25 mouse cellular contexts compared by ENCODE assay signal in genomic region chr12:116097166-116097565, GRCm38 (mm10). TPM values are rescaled to one million over a fixed set of nuclear protein-coding genes. Genes with fewer than 3 reads are reported as not detected.
"Had no signal": no experiment of that assay in that cellular context is flagged by ENCODE, and none has a peak within 500 bp of the region (broad histone marks: within the 10 kb centered on the region; RNA-seq: fewer than 3 reads in every experiment).

No protein-coding gene starts in this region.

- H3K4me2 ChIP-seq: heart, embryonic 13.5 days; heart, embryonic 15.5 days; hindbrain, embryonic 12.5 days; hindbrain, embryonic 14.5 days; intestine, embryonic 15.5 days; limb, embryonic 13.5 days; limb, embryonic 15.5 days; liver, embryonic 12.5 days had no signal

- H3K27me3 ChIP-seq: heart, embryonic 13.5 days; heart, embryonic 15.5 days; hindbrain, embryonic 12.5 days; intestine, embryonic 15.5 days; limb, embryonic 13.5 days; limb, embryonic 15.5 days; liver, embryonic 12.5 days had no signal

- H3K4me1 ChIP-seq: heart, embryonic 13.5 days; heart, embryonic 15.5 days; hindbrain, embryonic 10.5 days; hindbrain, embryonic 12.5 days; intestine, embryonic 15.5 days; limb, embryonic 13.5 days; limb, embryonic 15.5 days; liver, embryonic 12.5 days had no signal

- H3K9me3 ChIP-seq: heart, embryonic 13.5 days; heart, embryonic 15.5 days; hindbrain, embryonic 10.5 days; hindbrain, embryonic 12.5 days; intestine, embryonic 15.5 days; limb, embryonic 13.5 days; limb, embryonic 15.5 days; liver, embryonic 12.5 days had no signal

- H3K27ac ChIP-seq: gastrocnemius, adult 2 months; heart, adult 2 months; heart, embryonic 13.5 days; heart, embryonic 15.5 days; hindbrain, embryonic 10.5 days; hindbrain, embryonic 12.5 days; hindbrain, embryonic 14.5 days; intestine, embryonic 15.5 days; limb, embryonic 13.5 days; limb, embryonic 15.5 days; liver, embryonic 12.5 days had no signal

- H3K4me3 ChIP-seq: gastrocnemius, adult 2 months; heart, adult 2 months; heart, embryonic 13.5 days; heart, embryonic 15.5 days; hindbrain, embryonic 10.5 days; hindbrain, embryonic 12.5 days; intestine, embryonic 15.5 days; limb, embryonic 13.5 days; limb, embryonic 15.5 days; liver, embryonic 12.5 days had no signal

- DNase-seq: gastrocnemius, adult 2 months; gastrocnemius, postnatal 10 days; gastrocnemius, postnatal 25 days; heart, adult 2 months; heart, postnatal 4 days; kidney, adult 18-20 months; kidney, adult 8-10 months; kidney, postnatal 10 days; kidney, postnatal 36 days; layer of hippocampus, adult 9-11 months; layer of hippocampus, postnatal 36 days; left cerebral cortex, postnatal 4 days had no signal

- ATAC-seq: hindbrain, embryonic 16.5 days; inflammation-experienced regulatory T-cells, adult 6 months; intestine, embryonic 15.5 days; intestine, postnatal 0 days; liver, embryonic 12.5 days had no signal

- H3K36me3 ChIP-seq: heart, embryonic 13.5 days; heart, embryonic 15.5 days; hindbrain, embryonic 10.5 days; hindbrain, embryonic 12.5 days; intestine, embryonic 15.5 days; limb, embryonic 13.5 days; limb, embryonic 15.5 days; liver, embryonic 12.5 days had no signal

- H3K9ac ChIP-seq: heart, embryonic 13.5 days; heart, embryonic 15.5 days; hindbrain, embryonic 12.5 days; hindbrain, embryonic 14.5 days; intestine, embryonic 15.5 days; limb, embryonic 13.5 days; limb, embryonic 15.5 days; liver, embryonic 12.5 days had no signal

RNA-seq across cellular contexts. Expression of gene Vipr2, which starts 19.6 kb away (rescaled TPM):
- polyA plus RNA-seq: liver, adult 2 months had no signal
